In the genomic region with DNA sequence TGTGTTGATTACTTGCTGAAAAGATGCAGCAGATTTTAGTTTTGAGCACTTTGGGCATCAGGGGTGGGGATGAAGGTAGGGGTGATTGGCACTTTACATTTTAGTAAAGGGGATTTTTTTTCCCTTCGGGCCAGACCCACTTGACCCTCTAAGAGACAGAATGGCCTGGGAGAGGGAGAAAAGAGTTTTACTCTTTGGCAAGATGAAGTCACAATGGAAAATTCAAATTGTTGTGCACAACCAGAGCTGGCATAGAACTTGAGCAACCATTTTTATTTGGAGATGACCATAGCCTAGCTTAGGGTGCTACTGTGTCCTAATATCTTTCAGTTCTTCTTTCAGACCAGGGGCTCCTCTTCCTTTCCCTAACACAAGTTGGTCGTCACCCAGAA, we compare ENCODE assay signal across 8 mouse cellular contexts.
A peak's percentile ranks its signal among the peaks of the same experiment; 100 is the strongest.
DNase-seq lines count a peak whose midpoint lies in the region; ATAC-seq and TF ChIP-seq lines count a peak whose summit lies in the region.

No protein-coding gene starts in this region.

- no peaks in the 10 kb centered on the region for H3K9me3 ChIP-seq in heart, embryonic 13.5 days
- no peaks in the 10 kb centered on the region for H3K9me3 ChIP-seq in ES-Bruce4 (replicated peaks; ENCODE audit: control insufficient read depth, insufficient read depth, low read length, poor library complexity, severe bottlenecking)

- peaks cover 48% of the 10 kb centered on the region for H3K4me1 ChIP-seq in heart, embryonic 13.5 days
- peaks cover 2% of the 10 kb centered on the region for H3K4me1 ChIP-seq in ES-Bruce4 (ENCODE audit: control insufficient read depth, insufficient read depth, low read length)

- no peak for TF ChIP-seq CTCF in ES-Bruce4 (IDR thresholded peaks at IDR 0.05; ENCODE audit: low read depth, low read length)

- no peaks in the 10 kb centered on the region for H3K36me3 ChIP-seq in heart, embryonic 13.5 days
- H3K36me3 ChIP-seq in ES-Bruce4 (ENCODE audit: control insufficient read depth, insufficient read depth, low read length, poor library complexity, severe bottlenecking): no peaks in the 10 kb centered on the region

- TF ChIP-seq EP300 in ES-Bruce4 (IDR thresholded peaks at IDR 0.05; ENCODE audit: insufficient read depth, low read depth, low read length): no peak

- peak overlapping the region; percentile 98 for H3K27ac ChIP-seq in heart, embryonic 13.5 days (replicated peaks)
- no peak overlapping the region for H3K27ac ChIP-seq in ES-Bruce4 (ENCODE audit: insufficient read depth, low read length)

- no peaks in the 10 kb centered on the region for H3K27me3 ChIP-seq in heart, embryonic 13.5 days (replicated peaks)
- H3K27me3 ChIP-seq in ES-Bruce4 (ENCODE audit: control insufficient read depth, insufficient read depth, low read length, poor library complexity, severe bottlenecking): no peaks in the 10 kb centered on the region

- no peak for TF ChIP-seq POLR2A in ES-Bruce4 (IDR thresholded peaks at IDR 0.05; ENCODE audit: insufficient read depth, low read length)

- 41% methylated on average over 2 of the region's 2 CpGs for WGBS in heart, embryonic 13.5 days

- peak overlapping the region; percentile 59 for H3K4me3 ChIP-seq in heart, embryonic 13.5 days
- H3K4me3 ChIP-seq in ES-Bruce4 (ENCODE audit: low read depth, low read length): no peak overlapping the region

- peak overlapping the region; percentile 90 for H3K9ac ChIP-seq in heart, embryonic 13.5 days
- H3K9ac ChIP-seq in ES-Bruce4 (ENCODE audit: low read depth, poor library complexity, severe bottlenecking): peak overlapping the region; percentile 83; the same call in 1 of the 2 replicates

- peak overlapping the region; percentile 90 for H3K4me2 ChIP-seq in heart, embryonic 13.5 days

- ATAC-seq in heart, embryonic 13.5 days (ENCODE audit: extremely low read depth, insufficient number of reproducible peaks, low FRiP score, low TSS enrichment): no peak
- ATAC-seq in granulocyte monocyte progenitor cell, adult 5-6 weeks (replicated peaks; ENCODE audit: poor library complexity, severe bottlenecking): peak; percentile 30
- ATAC-seq in megakaryocyte, adult 5-6 weeks (ENCODE audit: poor library complexity, severe bottlenecking): peak; percentile 23

- no peak for DNase-seq in heart, adult 9 months (ENCODE audit: low spot score in 2 of 2)
- no peak for DNase-seq in cerebellum, postnatal 36 days
- no peak for DNase-seq in ovary, postnatal 36 days (ENCODE audit: low spot score)
- DNase-seq in adrenal gland, postnatal 10 days: no peak
